Mouse (Mus musculus) c-Kit-positive CD71-positive TER-119-negative erythroid progenitor cells, embryonic 14.5 days (primary cell): ENCODE measurements at regions not wholly inside any gene's neighbourhood (a gene's known extent, or its start where the extent isn't known, plus 50 kb on each side); places are given as distances from the start of the nearest gene placed in this dataset.
"Not testable (repeated sequence)": the region's sequence is repeated elsewhere in the genome, so short reads cannot be mapped to it uniquely, and the experiment has no call there.

ENCODE experiments used
- DNase-seq: peaks from one replicate; pipeline ENCODE4 v3.0.0-alpha.2; 2013; ENCODE audit warnings: low read depth

- no peak for DNase-seq
These were observed 56.4 kb downstream of the Rassf10 start for GRCm38 (mm10) chr7:113010150-113010549.

GRCm38 (mm10) chr7:113017092-113017755 lies 63.5 kb downstream of the Rassf10 start:
- DNase-seq: no peak

GRCm38 (mm10) chr7:113021412-113021811 lies 67.7 kb downstream of the Rassf10 start:
- no peak for DNase-seq

GRCm38 (mm10) chr7:113022516-113022915 lies 68.8 kb downstream of the Rassf10 start:
- DNase-seq: no peak

- no peak for DNase-seq
These were observed 72.0 kb downstream of the Rassf10 start for GRCm38 (mm10) chr7:113025758-113026157.

- DNase-seq: no peak
These were observed 72.7 kb downstream of the Rassf10 start for GRCm38 (mm10) chr7:113026290-113027075.

GRCm38 (mm10) chr7:113027125-113027801 lies 73.5 kb downstream of the Rassf10 start:
- DNase-seq: no peak

- DNase-seq: no peak
These were observed 76.4 kb downstream of the Rassf10 start for GRCm38 (mm10) chr7:113030053-113030752.

- no peak for DNase-seq
These were observed 82.0 kb downstream of the Rassf10 start for GRCm38 (mm10) chr7:113035751-113036150.

- DNase-seq: no peak
These were observed 84.3 kb downstream of the Rassf10 start for GRCm38 (mm10) chr7:113037825-113038613.

- no peak for DNase-seq
These were observed 85.3 kb downstream of the Rassf10 start for GRCm38 (mm10) chr7:113038906-113039671.

- DNase-seq: not testable (repeated sequence)
These were observed 91.9 kb downstream of the Rassf10 start for GRCm38 (mm10) chr7:113045613-113046159.

- no peak for DNase-seq
These were observed 92.6 kb downstream of the Rassf10 start for GRCm38 (mm10) chr7:113046406-113046805.

GRCm38 (mm10) chr7:113047583-113047982 lies 93.8 kb downstream of the Rassf10 start:
- DNase-seq: no peak

- DNase-seq: no peak
These were observed 94.5 kb downstream of the Rassf10 start for GRCm38 (mm10) chr7:113048097-113048795.

GRCm38 (mm10) chr7:113049440-113049839 lies 95.7 kb downstream of the Rassf10 start:
- no peak for DNase-seq

- DNase-seq: no peak
These were observed 99.2 kb downstream of the Rassf10 start for GRCm38 (mm10) chr7:113052952-113053351.

- DNase-seq: no peak
These were observed 102.7 kb downstream of the Rassf10 start for GRCm38 (mm10) chr7:113056421-113056820.

GRCm38 (mm10) chr7:113059211-113059966 lies 105.6 kb downstream of the Rassf10 start:
- no peak for DNase-seq
